Mouse (Mus musculus) activated CD4-positive, CD25-positive, alpha-beta regulatory T cell, adult 9 weeks (primary cell): ENCODE measurements around the gene Rpl39l. TPM values are rescaled to one million over a fixed set of nuclear protein-coding genes. Genes with fewer than 3 reads are reported as not detected.

Experiments used
- polyA plus RNA-seq: library from polyadenylated mRNA; unstranded; fragments of 100-300 nt; shearing (Covaris generic); gene quantifications from one replicate; pipeline ENCODE4 v1.2.1, GENCODE M21; 2017

Rpl39l gene
- 1.3 TPM for polyA plus RNA-seq

GRCm38 (mm10) chr16:10170005-10170404 is at the start of gene Rpl39l:
Gene Rpl39l (plus strand): TSS chr16:10170226.

DNA sequence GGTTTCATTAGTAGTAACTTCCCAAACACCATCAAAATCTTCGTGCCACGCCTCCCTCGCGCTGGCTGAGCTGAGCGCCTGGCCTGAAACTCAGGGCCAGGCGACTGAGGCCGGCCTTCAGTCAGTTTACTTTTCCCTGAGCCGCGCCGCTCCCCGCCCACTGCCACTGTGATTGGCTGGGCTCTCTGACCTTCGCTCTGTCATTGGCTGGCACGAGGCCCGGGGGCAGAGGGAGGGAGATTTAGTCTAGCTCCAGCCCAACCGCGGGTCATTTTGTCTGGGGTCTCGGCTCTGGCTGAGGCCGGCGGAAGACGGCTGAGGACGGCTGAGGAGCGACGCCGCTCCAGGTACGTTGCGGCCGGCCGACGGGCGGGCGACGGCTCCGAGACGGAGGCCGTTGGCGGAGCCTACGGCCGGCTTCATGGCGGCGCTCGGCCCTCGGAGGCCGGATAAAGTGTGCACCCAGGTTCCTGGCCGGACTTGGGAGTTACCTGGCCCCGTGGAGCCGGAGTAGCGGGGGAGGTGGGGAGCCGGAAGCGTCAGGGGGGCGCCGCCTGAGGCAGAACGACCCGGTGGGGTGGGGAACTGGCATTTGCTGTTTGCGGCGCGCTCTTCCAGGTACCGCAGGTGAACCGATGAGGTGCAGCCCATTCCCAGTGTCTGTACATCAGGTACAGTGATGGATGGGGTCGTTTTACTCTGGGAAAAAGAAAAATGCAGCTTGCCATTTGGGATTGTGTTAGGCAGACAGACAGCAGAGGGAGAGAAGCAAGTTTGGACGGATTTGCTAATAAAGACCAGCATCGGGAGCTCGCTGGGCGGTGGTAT is 22.9 kb downstream of the Rpl39l start, which contains the start of gene Atf7ip2:
Atf7ip2 (plus strand) TSS at position 34 of the 828 bp plus-strand sequence.

Other genes starting within 250 kb of the Rpl39l start
- gene Grin2a, start 174.7 kb upstream of the Rpl39l start, polyA plus RNA-seq, result not detected
- gene Atf7ip2, start 22.5 kb downstream of the Rpl39l start, polyA plus RNA-seq, result not detected
- gene Emp2, start 143.7 kb downstream of the Rpl39l start, polyA plus RNA-seq, result 0.10 TPM
- gene Tekt5, start 225.3 kb downstream of the Rpl39l start, polyA plus RNA-seq, result not detected
- 48.9 TPM for gene Nubp1, start 241.7 kb downstream of the Rpl39l start, polyA plus RNA-seq